Mouse (Mus musculus) kidney, postnatal 10 days (tissue): ENCODE results near the gene Padi2.

Experiments
- DNase-seq: peaks from one replicate; pipeline ENCODE4 v3.0.0; 2021; ENCODE audit warnings: mixed read lengths

The Padi2 gene

DNA sequence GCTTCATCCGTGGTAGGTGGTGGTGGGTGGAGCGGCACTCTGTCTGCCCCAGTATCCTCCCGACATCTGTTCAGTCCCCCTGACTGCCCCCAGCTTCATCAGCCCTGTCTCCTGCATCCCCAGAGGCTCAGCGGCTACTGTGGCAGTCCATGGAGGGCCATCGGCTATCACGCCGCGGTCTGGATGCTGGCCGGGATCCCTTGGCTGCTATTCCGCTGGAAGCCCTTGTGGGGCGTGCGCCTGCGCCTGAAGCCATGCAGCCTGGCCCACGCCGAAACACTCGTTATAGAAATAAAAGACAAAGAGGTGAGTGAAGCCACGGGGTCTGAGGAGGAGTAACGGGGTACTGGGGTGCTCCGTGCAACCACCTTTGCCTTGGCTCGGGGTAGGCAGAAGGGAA is 86.1 kb downstream of the Padi2 start:
- DNase-seq, result no peak

DNA sequence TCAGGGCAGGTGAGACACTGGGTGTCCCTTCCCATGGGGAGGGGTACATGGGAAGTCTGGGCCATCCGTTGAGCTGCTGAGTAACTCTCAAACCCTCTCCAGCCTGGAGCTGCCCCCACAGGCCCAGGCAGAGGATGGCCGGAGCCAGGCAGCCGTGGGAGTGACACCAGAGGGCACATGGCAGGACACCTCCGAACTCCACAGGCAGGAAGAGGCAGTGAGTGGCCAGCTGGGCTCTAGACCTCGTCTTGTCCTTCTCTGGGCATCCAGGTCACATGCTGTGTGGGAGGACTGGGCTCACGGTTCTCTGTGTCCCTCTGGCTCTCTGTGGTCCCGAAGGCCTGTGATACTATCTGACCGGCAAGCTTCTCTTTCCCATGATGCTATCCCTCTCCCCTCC is 87.7 kb downstream of the Padi2 start:
- no peak for DNase-seq

DNA sequence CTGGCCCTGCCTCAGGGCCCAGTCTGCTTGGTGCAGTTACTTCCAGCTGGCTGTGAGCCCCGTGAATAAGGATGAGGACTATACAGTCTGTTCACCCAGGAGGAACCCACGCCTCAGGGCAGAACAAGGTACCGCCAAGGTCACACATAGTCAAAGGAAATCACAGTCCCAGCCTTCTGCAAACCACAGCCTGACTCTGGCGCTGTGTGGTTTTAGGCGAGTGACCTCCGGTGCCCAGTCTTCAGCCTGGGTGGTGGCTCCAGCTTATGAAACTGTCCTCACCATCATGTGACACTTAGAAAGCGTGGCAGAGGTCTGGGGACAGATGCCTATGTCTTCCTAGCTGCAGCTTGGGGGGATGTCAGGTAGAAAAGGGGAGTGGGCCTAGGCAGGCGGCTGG is 89.7 kb downstream of the Padi2 start:
- DNase-seq, result no peak

DNA sequence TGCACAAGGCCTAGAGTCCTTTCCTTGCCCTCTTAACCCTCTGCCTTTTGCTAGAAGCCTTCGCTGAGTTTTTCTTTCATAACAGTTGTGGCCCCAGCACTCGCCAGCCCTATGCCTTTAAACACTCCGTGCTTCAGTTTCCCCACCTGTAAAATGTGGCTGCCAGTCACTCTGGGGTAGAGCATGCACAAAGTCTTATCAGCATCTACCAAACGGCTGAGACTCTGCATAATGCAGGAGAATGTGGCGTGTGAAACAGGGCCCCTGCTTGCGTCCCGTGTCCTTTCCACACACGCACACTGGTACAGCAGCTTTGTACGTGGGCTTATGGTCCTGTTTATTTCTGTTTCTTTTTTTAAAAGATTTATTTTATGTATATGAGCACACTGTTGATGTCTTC is 90.7 kb downstream of the Padi2 start:
- DNase-seq, result no peak
